Mouse (Mus musculus): ENCODE data around the gene Gtf2a1.

GRCm38 (mm10) chr12:91604600-91604999 lies 14.3 kb upstream of the Gtf2a1 start:
- no peak for TF ChIP-seq CTCF (IDR thresholded peaks at IDR 0.05; ENCODE audit: low read depth, low read length)
- no peak for TF ChIP-seq POLR2A (IDR thresholded peaks at IDR 0.05; ENCODE audit: extremely low read depth, insufficient read depth, low read length)
